Mouse (Mus musculus): ENCODE measurements around the gene Acsf3.

- TF ChIP-seq POLR2A (IDR thresholded peaks at IDR 0.05; ENCODE audit: borderline replicate concordance, control insufficient read depth, low read depth, low read length) = no peak
- TF ChIP-seq CTCF (IDR thresholded peaks at IDR 0.05; ENCODE audit: control insufficient read depth, insufficient read depth, low read length) = no peak
Observed at GRCm38 (mm10) chr8:122739102-122739725, 36.1 kb upstream of the Acsf3 start.

All from bone marrow, adult 2 months (tissue).